Mouse (Mus musculus): ENCODE measurements at regions not wholly inside any gene's neighbourhood (a gene's known extent, or its start where the extent isn't known, plus 50 kb on each side); places are given as distances from the start of the nearest gene placed in this dataset.

DNA sequence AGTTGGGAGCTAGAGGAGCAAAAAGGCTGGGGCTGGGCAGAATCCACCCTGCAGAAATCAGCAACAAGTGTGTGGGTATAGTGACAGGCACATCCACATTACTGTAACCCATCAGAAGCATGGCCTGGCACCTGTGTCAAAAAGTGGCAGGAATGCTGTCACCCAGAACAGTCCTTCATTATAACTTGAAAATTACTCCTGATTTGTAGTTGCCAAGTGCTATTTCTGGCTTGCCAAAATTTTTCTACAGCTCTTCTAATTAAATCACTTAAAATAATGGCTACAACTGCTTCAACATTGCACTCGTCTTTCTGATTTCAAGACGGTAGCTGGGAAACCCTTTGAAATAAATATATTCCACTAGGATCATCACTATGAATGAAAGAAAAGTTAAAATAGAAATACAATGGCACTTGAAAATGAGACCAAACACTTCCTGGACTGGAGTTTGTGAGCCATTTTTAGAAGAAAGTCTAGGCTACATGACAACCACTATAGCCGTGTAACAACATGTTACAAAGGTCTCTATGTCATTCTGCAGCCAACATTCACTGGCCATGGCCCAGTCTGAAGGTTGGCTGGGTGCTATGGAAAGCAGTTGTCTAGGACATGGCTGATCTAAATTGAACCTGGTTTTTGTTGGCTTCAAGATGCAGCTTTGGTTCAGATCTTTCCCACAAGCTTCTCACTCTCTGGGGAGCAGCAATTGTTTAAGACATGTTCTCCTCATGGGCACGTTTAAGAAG, 190.6 kb upstream of the Tapt1 start:
- DNase-seq (ENCODE audit: low spot score) = no peak
- WGBS = 90% methylated on average over 4 of the region's 4 CpGs
- H3K36me3 ChIP-seq = no peaks in the 10 kb centered on the region
- no peaks in the 10 kb centered on the region for H3K9me3 ChIP-seq (replicated peaks)
- no peak overlapping the region for H3K27ac ChIP-seq
- H3K4me1 ChIP-seq = no peaks in the 10 kb centered on the region
- no peaks in the 10 kb centered on the region for H3K27me3 ChIP-seq (ENCODE audit: low read depth, poor library complexity, severe bottlenecking)
- H3K4me3 ChIP-seq = no peak overlapping the region

DNA sequence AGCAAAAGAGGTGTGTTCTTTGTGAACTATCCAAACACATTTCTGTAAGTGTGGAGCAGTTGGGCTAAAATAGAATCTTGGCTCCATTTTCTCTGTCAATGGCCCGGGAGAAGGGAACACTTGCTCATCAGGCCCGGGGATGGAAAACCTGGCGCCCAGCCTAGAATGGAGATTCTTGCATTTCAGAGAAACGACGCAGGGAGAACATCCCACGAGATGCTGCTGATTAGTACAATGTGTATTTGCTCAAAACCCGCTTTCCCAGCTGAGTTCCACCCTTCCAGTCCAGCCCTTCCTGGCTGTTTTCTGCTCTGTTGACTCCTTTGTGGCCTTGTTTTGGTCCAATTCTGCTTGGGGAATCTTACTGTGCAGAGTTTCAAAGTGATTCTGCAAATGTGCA, 188.0 kb upstream of the Tapt1 start:
- H3K4me3 ChIP-seq = no peak overlapping the region
- DNase-seq (ENCODE audit: low spot score) = no peak
- H3K4me1 ChIP-seq = no peaks in the 10 kb centered on the region
- no peaks in the 10 kb centered on the region for H3K36me3 ChIP-seq
- H3K27me3 ChIP-seq (ENCODE audit: low read depth, poor library complexity, severe bottlenecking) = no peaks in the 10 kb centered on the region
- H3K27ac ChIP-seq = no peak overlapping the region
- no peaks in the 10 kb centered on the region for H3K9me3 ChIP-seq (replicated peaks)
- 84% methylated on average over 7 of the region's 7 CpGs for WGBS

DNA sequence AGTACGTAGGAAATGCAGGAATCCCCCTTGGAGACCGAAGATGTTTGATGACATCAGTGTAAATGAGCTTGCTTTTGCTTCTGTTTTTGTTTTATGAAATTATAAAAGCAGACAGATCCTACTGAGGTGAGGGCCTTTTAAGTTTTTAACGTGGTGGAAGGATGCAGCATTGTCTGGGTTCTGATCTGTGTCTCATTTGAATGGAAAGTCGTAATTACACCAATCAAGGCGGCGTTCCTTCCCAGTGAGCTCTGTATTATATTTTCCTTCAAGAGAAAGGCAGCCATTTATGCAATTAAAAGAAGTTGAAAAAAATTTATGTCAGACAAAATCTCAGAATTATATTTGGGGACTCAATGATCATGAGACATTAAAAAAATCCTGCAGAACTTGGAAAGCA, 176.9 kb upstream of the Tapt1 start:
- DNase-seq (ENCODE audit: low spot score) = no peak
- H3K36me3 ChIP-seq = no peaks in the 10 kb centered on the region
- no peaks in the 10 kb centered on the region for H3K27me3 ChIP-seq (ENCODE audit: low read depth, poor library complexity, severe bottlenecking)
- no peak overlapping the region for H3K27ac ChIP-seq
- no peak overlapping the region for H3K4me3 ChIP-seq
- no peaks in the 10 kb centered on the region for H3K9me3 ChIP-seq (replicated peaks)
- WGBS = 82% methylated on average over 6 of the region's 6 CpGs
- no peaks in the 10 kb centered on the region for H3K4me1 ChIP-seq

DNA sequence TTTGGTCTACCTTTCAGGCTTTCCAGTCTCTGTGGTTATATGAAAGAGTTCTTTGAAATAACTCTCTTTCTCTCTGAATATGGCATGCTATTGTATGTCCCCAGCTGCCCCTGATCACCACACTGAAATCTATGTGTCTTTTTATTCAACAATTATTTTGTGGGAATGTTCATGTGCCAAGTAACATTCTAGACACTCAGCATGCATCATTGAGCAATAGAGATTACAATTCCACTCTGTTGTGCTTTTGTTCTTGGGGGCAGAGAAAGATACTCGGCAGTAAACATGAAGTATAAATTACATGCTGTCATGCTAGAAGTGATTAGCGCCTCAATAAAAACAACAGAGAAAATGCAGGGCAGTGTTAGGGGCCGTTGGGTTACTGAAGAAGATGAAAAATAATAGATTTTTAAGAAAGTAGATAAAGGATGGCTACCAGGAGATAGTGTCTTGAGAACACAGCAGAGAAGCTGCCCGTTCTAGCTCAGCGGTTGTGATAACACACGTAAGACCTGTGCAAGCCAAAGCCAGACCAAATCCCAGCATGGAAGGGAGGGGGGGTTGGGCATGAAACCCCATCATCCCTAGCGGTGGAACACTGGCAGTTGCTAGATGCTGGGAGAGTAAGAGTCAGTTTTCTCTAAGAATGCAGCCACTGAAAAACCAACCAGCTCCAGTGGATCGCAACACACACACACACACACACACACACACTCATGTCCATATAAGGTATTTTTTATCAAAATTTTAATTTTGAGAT, 174.3 kb upstream of the Tapt1 start:
- Histone ChIP-seq H3K27me3 (ENCODE audit: low read depth, poor library complexity, severe bottlenecking) (no peaks in the 10 kb centered on the region), H3K9me3 (replicated peaks) (no peaks in the 10 kb centered on the region), H3K4me3 (no peak overlapping the region), H3K4me1 (no peaks in the 10 kb centered on the region), H3K36me3 (no peaks in the 10 kb centered on the region), H3K27ac (no peak overlapping the region)
- DNase-seq (ENCODE audit: low spot score) = no peak
- 86% methylated on average over 8 of the region's 8 CpGs for WGBS

DNA sequence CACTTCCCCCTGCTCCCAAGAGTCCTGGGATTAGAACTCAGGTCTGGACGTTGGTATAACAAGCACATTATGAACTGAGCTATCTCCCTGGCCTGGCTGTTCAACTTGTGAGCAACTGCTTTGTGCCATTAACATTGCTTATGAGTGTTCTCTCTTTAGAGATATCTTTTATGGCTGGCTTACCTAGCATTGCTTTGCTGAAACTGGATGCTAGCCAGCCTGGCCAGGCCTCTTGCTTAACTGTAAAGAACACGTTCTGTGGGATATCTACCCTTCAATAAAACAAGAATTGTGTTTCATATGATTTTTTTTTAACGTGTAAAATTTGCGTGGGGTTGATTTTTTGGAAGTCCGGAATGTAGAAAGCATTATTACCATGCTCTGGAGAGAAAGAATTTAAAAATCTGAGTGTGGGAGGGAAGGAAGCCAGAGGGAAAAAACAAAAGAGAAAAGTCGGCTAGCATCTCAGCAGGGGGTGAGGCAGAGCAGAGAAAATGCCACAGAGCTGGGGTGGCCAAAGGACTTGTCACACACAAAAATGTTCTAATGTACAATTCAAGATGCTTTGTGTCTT, 160.9 kb upstream of the Tapt1 start:
- WGBS = 71% methylated on average over 6 of the region's 6 CpGs
- Histone ChIP-seq H3K9me3 (replicated peaks) (no peaks in the 10 kb centered on the region), H3K27me3 (ENCODE audit: low read depth, poor library complexity, severe bottlenecking) (no peaks in the 10 kb centered on the region), H3K4me1 (peaks cover 9% of the 10 kb centered on the region), H3K4me3 (no peak overlapping the region), H3K36me3 (no peaks in the 10 kb centered on the region), H3K27ac (no peak overlapping the region)
- no peak for DNase-seq (ENCODE audit: low spot score)

DNA sequence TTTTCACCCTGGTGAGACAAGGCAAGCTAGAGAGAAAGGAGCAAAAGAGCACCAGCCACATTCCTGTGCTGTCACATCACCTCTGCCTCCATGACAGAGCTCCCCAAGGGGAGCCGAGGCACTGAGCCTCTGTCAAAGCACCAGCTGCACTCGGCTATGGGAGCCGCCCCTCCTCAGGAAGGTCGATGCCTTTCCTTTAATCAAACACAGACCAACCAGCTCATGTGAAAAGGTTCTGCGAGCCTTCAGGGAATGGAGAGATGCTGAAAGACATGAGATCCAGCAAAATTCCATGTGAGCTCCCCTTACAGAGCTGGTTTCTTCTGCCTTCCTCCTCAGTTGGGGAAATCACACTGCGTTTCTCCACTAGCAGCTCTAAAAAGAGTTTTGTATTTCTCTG, 159.8 kb upstream of the Tapt1 start:
- no peak overlapping the region for H3K27ac ChIP-seq
- peak; percentile 37 for DNase-seq (ENCODE audit: low spot score)

DNA sequence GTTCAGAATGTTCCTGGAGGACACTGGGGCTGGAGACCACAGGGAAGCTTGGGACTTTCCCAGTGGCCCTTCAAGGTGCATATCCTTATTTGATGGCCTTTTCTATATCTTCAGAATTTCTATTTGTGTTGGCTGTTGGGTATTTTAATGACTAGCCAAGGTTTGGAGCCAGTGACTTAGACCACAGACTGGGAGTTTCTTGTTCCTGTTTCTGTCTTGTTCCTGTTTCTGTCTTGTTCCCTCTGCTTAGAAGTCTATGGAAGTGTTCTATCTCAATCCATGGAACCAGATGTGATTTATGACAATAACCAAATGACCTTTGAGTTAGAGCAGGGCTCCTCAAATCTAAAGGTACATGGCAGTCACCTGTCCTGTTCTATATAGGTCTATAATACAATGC, 156.6 kb upstream of the Tapt1 start:
- no peak overlapping the region for H3K27ac ChIP-seq
- peaks cover 9% of the 10 kb centered on the region for H3K4me1 ChIP-seq
- DNase-seq (ENCODE audit: low spot score) = no peak
- H3K9me3 ChIP-seq (replicated peaks) = no peaks in the 10 kb centered on the region
- H3K4me3 ChIP-seq = no peak overlapping the region
- no peaks in the 10 kb centered on the region for H3K27me3 ChIP-seq (ENCODE audit: low read depth, poor library complexity, severe bottlenecking)
- H3K36me3 ChIP-seq = no peaks in the 10 kb centered on the region

More for the DNA sequence above, 159.8 kb upstream of the Tapt1 start:
- Histone ChIP-seq H3K4me1 (peaks cover 9% of the 10 kb centered on the region), H3K4me3 (no peak overlapping the region), H3K9me3 (replicated peaks) (no peaks in the 10 kb centered on the region), H3K27me3 (ENCODE audit: low read depth, poor library complexity, severe bottlenecking) (no peaks in the 10 kb centered on the region), H3K36me3 (no peaks in the 10 kb centered on the region)
- 27% methylated on average over 6 of the region's 6 CpGs for WGBS

DNA sequence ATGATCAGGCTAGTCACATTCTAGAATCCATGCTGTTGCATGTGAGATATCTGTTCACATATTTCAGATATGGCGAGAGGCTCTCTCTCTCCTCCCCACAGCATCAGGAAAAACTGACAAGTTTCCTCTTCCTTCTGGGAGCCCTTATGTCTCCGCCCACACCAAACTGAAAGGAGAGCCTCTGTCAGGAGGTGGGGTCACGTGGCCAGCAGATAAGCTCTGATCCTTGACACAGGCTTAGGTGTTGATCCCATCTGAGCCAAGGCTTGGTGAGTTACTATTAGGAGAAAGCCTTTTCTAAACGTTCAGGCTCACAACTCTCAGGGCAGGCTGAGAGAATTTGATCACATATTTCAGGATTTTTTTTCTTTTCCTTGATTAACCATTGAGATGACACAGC, 143.6 kb upstream of the Tapt1 start:
- DNase-seq (ENCODE audit: low spot score) = no peak
- Histone ChIP-seq H3K4me3 (no peak overlapping the region), H3K4me1 (no peaks in the 10 kb centered on the region), H3K9me3 (replicated peaks) (no peaks in the 10 kb centered on the region), H3K36me3 (no peaks in the 10 kb centered on the region), H3K27ac (no peak overlapping the region), H3K27me3 (ENCODE audit: low read depth, poor library complexity, severe bottlenecking) (no peaks in the 10 kb centered on the region)
- WGBS = 34% methylated on average over 4 of the region's 4 CpGs

DNA sequence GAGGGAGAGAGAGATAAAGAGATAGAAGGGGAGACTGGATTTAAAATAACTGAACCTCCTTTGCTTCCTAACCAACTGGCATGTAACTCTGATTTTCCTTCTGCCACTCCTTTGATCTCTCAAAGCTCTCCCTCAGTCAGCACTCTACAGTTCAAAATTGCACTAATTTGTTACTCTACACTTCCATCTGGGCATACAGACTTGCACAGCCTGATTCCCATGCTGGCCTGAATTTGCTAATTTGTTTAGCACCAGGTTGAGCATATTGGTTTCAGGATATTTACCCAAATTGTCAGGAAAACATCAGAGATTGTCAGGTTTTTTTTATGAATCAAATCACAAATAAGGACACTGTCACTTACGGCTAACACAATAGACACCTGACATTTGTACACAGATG, 125.9 kb upstream of the Tapt1 start:
- WGBS = 95% methylated on average over 1 of the region's 1 CpGs
- Histone ChIP-seq H3K9me3 (replicated peaks) (no peaks in the 10 kb centered on the region), H3K36me3 (no peaks in the 10 kb centered on the region), H3K27ac (no peak overlapping the region), H3K27me3 (ENCODE audit: low read depth, poor library complexity, severe bottlenecking) (no peaks in the 10 kb centered on the region), H3K4me1 (no peaks in the 10 kb centered on the region), H3K4me3 (no peak overlapping the region)
- no peak for DNase-seq (ENCODE audit: low spot score)

DNA sequence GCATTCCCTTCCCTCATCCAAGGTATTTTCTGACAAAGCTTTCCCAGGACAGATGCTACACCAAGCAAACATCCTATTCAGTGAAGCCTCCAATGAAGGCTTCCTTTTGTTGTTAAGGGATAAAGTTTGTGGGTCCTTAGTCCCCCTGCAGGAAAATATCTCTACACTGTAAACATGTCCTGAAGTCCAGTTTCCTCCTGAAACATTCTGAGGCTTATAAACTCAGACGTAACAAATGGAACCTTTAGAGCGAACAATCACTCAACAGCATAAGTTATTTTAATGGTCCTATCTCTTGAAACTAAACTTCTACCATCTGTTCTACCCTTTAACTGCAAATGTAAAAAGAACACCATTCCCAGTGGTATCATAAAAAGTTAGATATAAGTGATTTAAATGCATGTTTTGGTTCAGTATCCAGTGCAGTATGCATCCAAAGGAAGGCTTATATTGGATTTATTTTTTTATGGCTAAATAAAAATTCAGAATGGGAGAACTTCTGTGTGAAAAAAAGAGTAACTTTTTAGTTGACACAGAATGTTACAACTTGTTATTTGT, 115.1 kb upstream of the Tapt1 start:
- no peak overlapping the region for H3K4me3 ChIP-seq
- H3K4me1 ChIP-seq = peaks cover 6% of the 10 kb centered on the region; the same call in 1 of the 2 replicates
- H3K36me3 ChIP-seq = no peaks in the 10 kb centered on the region
- H3K27me3 ChIP-seq (ENCODE audit: low read depth, poor library complexity, severe bottlenecking) = no peaks in the 10 kb centered on the region
- H3K27ac ChIP-seq = no peak overlapping the region
- DNase-seq (ENCODE audit: low spot score) = no peak
- WGBS = 84% methylated on average over 2 of the region's 2 CpGs
- H3K9me3 ChIP-seq (replicated peaks) = no peaks in the 10 kb centered on the region

DNA sequence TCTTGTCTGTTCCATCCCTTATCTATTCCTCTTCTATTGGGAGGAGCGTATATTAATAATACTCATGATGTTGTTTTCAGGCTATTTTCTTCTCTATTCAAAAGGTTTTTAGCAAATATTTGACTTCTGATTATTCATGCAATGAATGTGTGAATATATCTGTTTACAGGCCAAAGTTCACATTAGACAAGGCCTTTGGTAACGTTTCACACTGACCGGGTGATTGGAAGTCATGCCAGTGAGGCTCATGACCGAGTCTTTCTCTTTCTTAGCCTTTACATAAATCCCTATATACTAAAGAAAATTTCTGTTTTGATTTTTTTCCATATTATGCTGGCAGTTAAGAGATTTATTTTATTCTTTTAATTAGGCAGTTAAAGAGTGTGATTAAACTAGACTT, 112.2 kb upstream of the Tapt1 start:
- no peaks in the 10 kb centered on the region for H3K27me3 ChIP-seq (ENCODE audit: low read depth, poor library complexity, severe bottlenecking)
- WGBS = 89% methylated on average over 4 of the region's 4 CpGs
- no peak overlapping the region for H3K27ac ChIP-seq
- H3K4me3 ChIP-seq = no peak overlapping the region
- H3K36me3 ChIP-seq = no peaks in the 10 kb centered on the region
- no peak for DNase-seq (ENCODE audit: low spot score)
- peaks cover 6% of the 10 kb centered on the region; the same call in 1 of the 2 replicates for H3K4me1 ChIP-seq
- no peaks in the 10 kb centered on the region for H3K9me3 ChIP-seq (replicated peaks)

DNA sequence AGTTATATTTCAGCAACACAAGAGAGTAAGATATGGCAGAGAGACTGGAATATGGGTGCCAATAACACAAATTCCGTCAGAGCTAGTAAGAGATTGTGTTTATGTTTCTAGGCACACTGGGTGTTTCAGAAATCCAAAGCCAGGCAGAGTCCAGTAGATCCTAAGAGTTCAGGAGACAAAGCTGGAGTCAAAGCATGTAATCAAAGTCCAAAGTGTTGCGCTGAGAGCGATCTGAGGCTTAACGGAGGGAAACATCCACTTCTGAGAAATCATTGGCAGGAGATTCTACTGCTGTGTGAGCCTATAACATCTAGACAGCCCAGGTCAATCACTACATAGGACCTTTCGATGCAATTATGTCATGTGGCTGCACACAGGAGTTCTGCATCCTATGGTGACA, 109.3 kb upstream of the Tapt1 start:
- no peaks in the 10 kb centered on the region for H3K27me3 ChIP-seq (ENCODE audit: low read depth, poor library complexity, severe bottlenecking)
- WGBS = 95% methylated on average over 5 of the region's 5 CpGs
- no peak overlapping the region for H3K27ac ChIP-seq
- no peaks in the 10 kb centered on the region for H3K36me3 ChIP-seq
- H3K4me3 ChIP-seq = no peak overlapping the region
- no peak for DNase-seq (ENCODE audit: low spot score)
- H3K9me3 ChIP-seq (replicated peaks) = no peaks in the 10 kb centered on the region
- H3K4me1 ChIP-seq = peaks cover 6% of the 10 kb centered on the region; the same call in 1 of the 2 replicates

DNA sequence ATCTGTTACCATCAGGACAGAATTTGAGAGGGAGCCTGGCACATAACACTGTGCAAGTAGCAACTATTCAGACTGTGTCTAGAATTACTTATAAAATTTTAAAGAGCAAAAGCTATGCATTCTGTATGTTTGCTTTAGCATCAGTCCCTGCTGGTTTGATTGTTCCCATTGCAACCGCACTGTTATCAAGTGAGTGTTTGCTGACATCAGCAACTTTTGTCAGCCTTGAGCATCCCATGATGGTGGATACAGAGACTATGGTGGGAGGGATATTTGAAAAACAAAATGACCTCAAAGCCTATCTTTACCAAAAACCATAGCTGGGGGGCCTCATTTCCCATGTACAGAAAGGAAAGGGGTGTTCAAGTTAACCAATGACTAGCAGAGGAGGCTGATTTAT, 93.2 kb upstream of the Tapt1 start:
- H3K27ac ChIP-seq = no peak overlapping the region
- 90% methylated on average over 1 of the region's 1 CpGs for WGBS
- no peaks in the 10 kb centered on the region for H3K9me3 ChIP-seq (replicated peaks)
- no peaks in the 10 kb centered on the region for H3K27me3 ChIP-seq (ENCODE audit: low read depth, poor library complexity, severe bottlenecking)
- H3K36me3 ChIP-seq = no peaks in the 10 kb centered on the region
- DNase-seq (ENCODE audit: low spot score) = no peak
- H3K4me3 ChIP-seq = no peak overlapping the region
- no peaks in the 10 kb centered on the region for H3K4me1 ChIP-seq
